Mouse (Mus musculus): ENCODE data around the gene Rabgap1l. TPM values are rescaled to one million over a fixed set of nuclear protein-coding genes. Genes with fewer than 3 reads are reported as not detected.

Rabgap1l gene
- polyA plus RNA-seq, 1 experiment = 12.9 TPM

DNA sequence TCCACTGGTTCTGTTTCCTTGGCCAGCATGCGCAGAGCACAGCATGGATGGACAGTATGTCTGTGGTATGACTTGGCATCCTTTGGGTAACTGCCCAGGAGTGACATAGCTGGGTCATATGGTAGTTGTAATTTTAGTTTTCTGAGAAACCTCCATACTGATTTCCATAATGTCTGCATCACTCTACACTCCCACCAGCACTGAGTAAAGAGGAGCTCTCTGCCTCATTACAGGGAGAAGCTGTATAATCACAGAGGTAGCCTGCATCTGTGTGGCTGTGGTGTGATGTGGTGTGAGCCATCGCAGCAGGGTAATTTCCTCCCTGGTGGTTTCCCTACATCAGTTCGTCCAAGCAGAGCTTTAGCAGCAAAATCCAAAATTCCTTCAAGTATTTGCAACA is 7.0 kb upstream of the Rabgap1l start:
- WGBS = 80% methylated on average over 3 of the region's 3 CpGs
- no peak overlapping the region for H3K4me3 ChIP-seq (ENCODE audit: insufficient read depth, low read depth, low read length)
- H3K27me3 ChIP-seq (replicated peaks; ENCODE audit: control insufficient read depth, insufficient read depth, low read length) = no peaks in the 10 kb centered on the region
- DNase-seq = no peak
- H3K4me1 ChIP-seq (ENCODE audit: control insufficient read depth, insufficient read depth, low read length) = no peaks in the 10 kb centered on the region; the same call in 1 of the 2 replicates
- H3K27ac ChIP-seq (ENCODE audit: insufficient read depth, low read depth, low read length) = no peak overlapping the region
- no peaks in the 10 kb centered on the region for H3K36me3 ChIP-seq (ENCODE audit: control insufficient read depth, insufficient read depth, low read length)
- no peak for TF ChIP-seq POLR2A (IDR thresholded peaks at IDR 0.05; ENCODE audit: low read depth, low read length)
- TF ChIP-seq CTCF (conservative IDR thresholded peaks at IDR 0.05; ENCODE audit: insufficient read depth, insufficient read length, low read depth, low read length) = no peak

DNA sequence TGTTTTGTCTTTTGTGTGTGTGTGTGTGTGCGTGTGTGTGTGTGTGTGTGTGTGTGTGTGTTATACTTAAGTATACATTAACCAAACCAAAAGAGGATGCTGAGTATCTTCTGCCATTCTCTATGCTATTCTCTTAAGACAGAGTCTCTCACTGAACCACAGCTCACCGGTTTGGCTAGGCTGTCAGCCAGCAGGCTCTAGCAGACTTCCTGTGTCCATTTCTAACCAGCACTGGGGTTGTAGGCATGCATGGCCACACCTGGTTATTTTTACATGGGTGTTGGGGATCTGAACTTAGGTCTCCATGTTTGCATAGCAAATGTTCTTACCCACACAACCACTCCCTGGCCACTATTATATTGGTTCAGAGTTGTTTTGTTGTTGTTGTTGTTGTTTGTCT is 2.0 kb upstream of the Rabgap1l start:
- TF ChIP-seq CTCF (conservative IDR thresholded peaks at IDR 0.05; ENCODE audit: insufficient read depth, insufficient read length, low read depth, low read length) (no peak), POLR2A (IDR thresholded peaks at IDR 0.05; ENCODE audit: low read depth, low read length) (no peak)
- Histone ChIP-seq H3K4me3 (ENCODE audit: insufficient read depth, low read depth, low read length) (no peak overlapping the region), H3K36me3 (ENCODE audit: control insufficient read depth, insufficient read depth, low read length) (no peaks in the 10 kb centered on the region), H3K27ac (ENCODE audit: insufficient read depth, low read depth, low read length) (no peak overlapping the region), H3K4me1 (ENCODE audit: control insufficient read depth, insufficient read depth, low read length) (no peaks in the 10 kb centered on the region), H3K27me3 (replicated peaks; ENCODE audit: control insufficient read depth, insufficient read depth, low read length) (no peaks in the 10 kb centered on the region)
- 67% methylated on average over 2 of the region's 2 CpGs for WGBS
- no peak for DNase-seq

DNA sequence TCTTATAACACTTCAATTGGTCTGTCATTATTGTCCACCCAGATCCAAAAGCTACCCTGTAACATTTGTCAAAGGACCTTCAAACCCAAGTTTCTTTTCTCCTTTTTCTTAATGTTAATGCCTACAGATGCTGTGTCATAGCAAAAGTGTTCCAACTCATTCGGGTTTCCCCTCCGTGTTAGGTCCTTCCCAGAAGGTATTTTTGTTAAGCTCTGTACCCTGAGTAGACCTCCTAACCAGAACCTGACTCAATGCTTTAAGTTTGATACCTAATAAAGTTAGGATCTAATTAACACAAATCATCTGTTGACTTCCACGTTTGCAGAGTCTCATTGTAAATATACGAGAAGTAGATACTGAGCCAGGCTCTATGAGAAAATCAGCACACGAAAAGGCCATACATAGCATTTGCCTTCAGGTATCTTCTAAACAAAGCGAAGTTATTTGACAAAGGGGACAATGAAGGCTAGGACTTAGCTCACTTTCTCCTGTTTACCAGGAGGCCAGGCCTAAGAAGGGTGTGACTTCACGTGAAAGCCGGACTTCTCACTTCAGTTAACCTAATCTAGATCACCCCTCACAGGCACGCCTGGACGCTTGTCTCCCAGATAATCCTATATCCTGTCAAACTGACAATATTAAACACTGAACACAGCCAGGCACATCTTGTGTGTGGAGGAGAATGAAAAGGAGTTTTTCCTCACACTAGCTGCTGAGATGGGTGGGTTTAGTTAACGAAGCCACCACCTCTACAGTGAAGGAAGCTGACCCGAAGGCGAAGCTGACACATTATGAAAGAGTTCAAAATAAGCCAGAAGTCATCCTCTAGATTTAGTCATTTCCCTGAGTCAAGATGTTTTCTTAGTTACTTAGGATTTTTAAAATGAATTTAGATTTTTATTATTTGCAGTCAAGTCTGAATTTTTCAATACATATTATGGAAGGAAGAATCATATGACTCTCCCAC is 1.1 kb upstream of the Rabgap1l start:
- no peak overlapping the region for H3K4me3 ChIP-seq (ENCODE audit: insufficient read depth, low read depth, low read length)
- no peak overlapping the region for H3K27ac ChIP-seq (ENCODE audit: insufficient read depth, low read depth, low read length)
- TF ChIP-seq CTCF (conservative IDR thresholded peaks at IDR 0.05; ENCODE audit: insufficient read depth, insufficient read length, low read depth, low read length) = no peak
- no peak for TF ChIP-seq POLR2A (IDR thresholded peaks at IDR 0.05; ENCODE audit: low read depth, low read length)
- DNase-seq = no peak
- H3K36me3 ChIP-seq (ENCODE audit: control insufficient read depth, insufficient read depth, low read length) = no peaks in the 10 kb centered on the region
- H3K27me3 ChIP-seq (replicated peaks; ENCODE audit: control insufficient read depth, insufficient read depth, low read length) = no peaks in the 10 kb centered on the region
- 88% methylated on average over 13 of the region's 13 CpGs for WGBS
- H3K4me1 ChIP-seq (ENCODE audit: control insufficient read depth, insufficient read depth, low read length) = no peaks in the 10 kb centered on the region

DNA sequence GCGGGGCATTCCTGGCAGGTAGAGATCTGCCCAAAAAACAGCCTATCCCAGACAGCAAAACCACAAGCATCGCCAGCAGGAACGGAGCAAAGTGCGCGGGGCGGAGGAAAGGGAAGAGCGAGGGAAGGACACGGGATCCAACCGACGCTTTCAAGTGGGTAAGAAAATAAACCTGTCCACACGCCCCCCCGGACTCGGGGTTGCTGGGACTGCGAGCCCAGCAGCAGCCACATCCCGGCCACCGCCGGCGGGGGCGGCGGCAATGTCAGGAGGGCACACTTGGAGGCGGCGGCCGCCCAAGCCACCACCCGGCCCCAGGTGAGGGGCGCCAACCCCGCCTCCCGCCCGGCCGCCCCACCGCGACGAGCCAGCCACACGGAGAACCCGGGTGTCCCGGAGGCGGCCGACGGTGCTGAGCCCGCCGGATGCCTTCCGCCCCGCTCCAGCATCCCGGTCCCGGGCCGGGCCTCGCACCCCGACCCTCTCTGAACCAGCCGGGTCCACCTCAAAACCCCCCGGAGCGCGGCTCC is 790 bp downstream of the Rabgap1l start:
- Histone ChIP-seq H3K4me1 (ENCODE audit: control insufficient read depth, insufficient read depth, low read length) (peaks cover 2% of the 10 kb centered on the region; the same call in 1 of the 2 replicates), H3K27ac (ENCODE audit: insufficient read depth, low read depth, low read length) (peak overlapping the region; percentile 62), H3K4me3 (ENCODE audit: insufficient read depth, low read depth, low read length) (peak overlapping the region; percentile 74), H3K36me3 (ENCODE audit: control insufficient read depth, insufficient read depth, low read length) (no peaks in the 10 kb centered on the region), H3K27me3 (replicated peaks; ENCODE audit: control insufficient read depth, insufficient read depth, low read length) (no peaks in the 10 kb centered on the region)
- TF ChIP-seq POLR2A (IDR thresholded peaks at IDR 0.05; ENCODE audit: low read depth, low read length) = no peak
- TF ChIP-seq CTCF (conservative IDR thresholded peaks at IDR 0.05; ENCODE audit: insufficient read depth, insufficient read length, low read depth, low read length) = no peak
- DNase-seq = peak; percentile 82
- 2% methylated on average over 46 of the region's 51 CpGs for WGBS

DNA sequence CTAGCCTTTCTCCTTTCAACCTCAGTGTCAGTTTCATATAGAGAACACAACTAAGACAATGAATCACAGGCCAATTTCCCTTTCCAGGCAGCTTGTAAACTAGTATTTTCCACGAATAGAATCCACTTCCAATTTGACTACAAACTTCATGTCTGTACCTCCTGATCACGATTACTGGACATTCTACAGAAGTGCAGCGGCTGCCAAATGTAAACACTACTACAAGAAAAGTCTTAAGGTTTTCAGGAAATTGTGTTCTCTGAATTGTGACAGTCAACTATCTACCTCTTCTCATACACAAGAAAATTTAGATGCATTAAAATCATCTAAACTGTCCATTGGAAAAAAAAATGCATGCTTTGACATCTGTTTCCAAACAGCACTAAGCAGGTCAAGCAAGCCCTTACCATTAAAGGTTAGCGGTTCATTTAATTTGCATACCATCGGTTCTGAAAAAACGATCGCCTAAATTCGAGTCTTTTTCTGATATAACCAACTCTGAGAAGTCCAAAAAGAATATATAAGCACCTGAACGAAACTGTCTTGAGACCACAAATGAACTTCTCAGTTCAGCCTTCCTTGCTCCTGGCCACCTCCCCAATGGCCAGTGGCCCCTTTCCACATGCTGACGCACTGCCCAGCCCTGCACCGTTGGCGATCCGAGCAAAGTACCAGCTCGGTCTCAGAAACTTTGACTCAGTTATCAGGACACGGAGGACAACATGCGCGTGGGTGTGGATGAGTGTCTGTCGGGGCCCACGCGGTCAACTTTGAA is 1.4 kb downstream of the Rabgap1l start:
- no peak for DNase-seq
- 7% methylated on average over 20 of the region's 20 CpGs for WGBS
- TF ChIP-seq CTCF (conservative IDR thresholded peaks at IDR 0.05; ENCODE audit: insufficient read depth, insufficient read length, low read depth, low read length) = no peak
- no peak for TF ChIP-seq POLR2A (IDR thresholded peaks at IDR 0.05; ENCODE audit: low read depth, low read length)

DNA sequence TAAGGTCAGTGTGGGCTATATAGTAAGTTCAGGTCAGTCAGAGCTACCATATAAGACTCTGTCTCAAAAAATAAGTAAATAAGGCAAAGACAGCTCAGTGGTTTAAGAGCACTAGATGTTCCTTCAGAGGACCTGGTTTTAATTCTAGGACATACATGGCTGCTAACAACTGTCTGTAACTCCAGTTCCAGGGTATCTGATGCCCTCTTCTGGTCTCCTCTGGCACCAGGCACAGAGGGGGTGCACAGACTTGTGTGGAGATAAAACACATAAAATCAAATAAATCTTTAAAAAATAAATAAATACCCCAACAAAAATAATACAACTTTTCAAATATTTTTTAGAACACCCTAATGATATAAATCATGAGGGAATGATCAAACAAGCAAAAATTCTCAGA is 2.4 kb downstream of the Rabgap1l start:
- TF ChIP-seq CTCF (conservative IDR thresholded peaks at IDR 0.05; ENCODE audit: insufficient read depth, insufficient read length, low read depth, low read length) (peak; percentile 27; the same call in 1 of the 2 replicates), POLR2A (IDR thresholded peaks at IDR 0.05; ENCODE audit: low read depth, low read length) (no peak)

More for the DNA sequence above, 1.4 kb downstream of the Rabgap1l start:
- H3K4me3 ChIP-seq (ENCODE audit: insufficient read depth, low read depth, low read length) = peak overlapping the region; percentile 74
- no peaks in the 10 kb centered on the region for H3K27me3 ChIP-seq (replicated peaks; ENCODE audit: control insufficient read depth, insufficient read depth, low read length)
- peaks cover 6% of the 10 kb centered on the region for H3K4me1 ChIP-seq (ENCODE audit: control insufficient read depth, insufficient read depth, low read length)
- no peaks in the 10 kb centered on the region for H3K36me3 ChIP-seq (ENCODE audit: control insufficient read depth, insufficient read depth, low read length)
- peak overlapping the region; percentile 62 for H3K27ac ChIP-seq (ENCODE audit: insufficient read depth, low read depth, low read length)

More for the DNA sequence above, 2.4 kb downstream of the Rabgap1l start:
- DNase-seq = no peak
- peaks cover 14% of the 10 kb centered on the region for H3K4me1 ChIP-seq (ENCODE audit: control insufficient read depth, insufficient read depth, low read length)
- no peaks in the 10 kb centered on the region for H3K36me3 ChIP-seq (ENCODE audit: control insufficient read depth, insufficient read depth, low read length)
- H3K27me3 ChIP-seq (replicated peaks; ENCODE audit: control insufficient read depth, insufficient read depth, low read length) = no peaks in the 10 kb centered on the region
- no peak overlapping the region for H3K27ac ChIP-seq (ENCODE audit: insufficient read depth, low read depth, low read length)
- no peak overlapping the region for H3K4me3 ChIP-seq (ENCODE audit: insufficient read depth, low read depth, low read length)
